Mouse (Mus musculus) hindbrain, embryonic 16.5 days (tissue): ENCODE data around the gene Hgfac. TPM values are rescaled to one million over a fixed set of nuclear protein-coding genes. Genes with fewer than 3 reads are reported as not detected.

Experiments used
- ATAC-seq: fragments of 200-750 bp; cut with Nextera tagmentation; 2 replicates; pipeline ENCODE4 v1.8.0; 2017; ENCODE audit warnings: moderate TSS enrichment, moderate library complexity
- H3K27ac ChIP-seq: fragments of 300-500 bp; sonication (generic); 2 replicates; pipeline ENCODE4 v1.5.1; 2014; ENCODE audit warnings: low read depth, mild to moderate bottlenecking, control low read depth, low read length, moderate library complexity
- H3K27me3 ChIP-seq: fragments of 300-500 bp; sonication (generic); replicated peaks from 2 replicates; pipeline ENCODE4 v1.6.1; 2014; ENCODE audit warnings: low read length; ENCODE audit not compliant: control insufficient read depth, insufficient read depth
- H3K36me3 ChIP-seq: fragments of 300-500 bp; sonication (generic); 2 replicates; pipeline ENCODE4 v1.6.1; 2014; ENCODE audit warnings: mild to moderate bottlenecking, low read length, moderate library complexity, mixed read lengths; ENCODE audit not compliant: control insufficient read depth, insufficient read depth
- H3K4me1 ChIP-seq: fragments of 300-500 bp; sonication (generic); 2 replicates; pipeline ENCODE4 v1.6.1; 2014; ENCODE audit warnings: low read depth, low read length; ENCODE audit not compliant: control insufficient read depth, insufficient read depth
- H3K4me2 ChIP-seq: fragments of 300-500 bp; sonication (generic); 2 replicates; pipeline ENCODE4 v1.6.1; 2014; ENCODE audit warnings: mild to moderate bottlenecking, low read length, control low read depth, moderate library complexity
- H3K4me3 ChIP-seq: fragments of 300-500 bp; sonication (generic); 2 replicates; pipeline ENCODE4 v1.5.1; 2014; ENCODE audit warnings: mild to moderate bottlenecking, low read length, control low read depth, moderate library complexity
- H3K9ac ChIP-seq: fragments of 300-500 bp; sonication (generic); 2 replicates; pipeline ENCODE4 v1.6.1; 2014; ENCODE audit warnings: low read depth, mild to moderate bottlenecking, control low read depth, low read length, moderate library complexity
- H3K9me3 ChIP-seq: fragments of 300-500 bp; sonication (generic); 2 replicates; pipeline ENCODE4 v1.6.1; 2014; ENCODE audit warnings: mild to moderate bottlenecking, low read length, moderate library complexity; ENCODE audit not compliant: control insufficient read depth
- WGBS: fragments of 180-500 bp; shearing (Covaris S2); extraction: QIAGEN DNeasy Blood & Tissue Kit; methylation state at CpG from one replicate; pipeline ENCODE4 v1.1.7; 2014; 5-methylcytosine and 5-hydroxymethylcytosine counted together
- polyA plus RNA-seq: library from polyadenylated mRNA; unstranded; fragments of >200 nt; fragmentation: Nextera tagmentation; extraction: Ambion mirVana; gene quantifications from 2 replicates; pipeline ENCODE4 v1.2.1, GENCODE M21; 2015

Gene Hgfac
- 0.35 and 0.45 TPM in 2 replicates for polyA plus RNA-seq

DNA sequence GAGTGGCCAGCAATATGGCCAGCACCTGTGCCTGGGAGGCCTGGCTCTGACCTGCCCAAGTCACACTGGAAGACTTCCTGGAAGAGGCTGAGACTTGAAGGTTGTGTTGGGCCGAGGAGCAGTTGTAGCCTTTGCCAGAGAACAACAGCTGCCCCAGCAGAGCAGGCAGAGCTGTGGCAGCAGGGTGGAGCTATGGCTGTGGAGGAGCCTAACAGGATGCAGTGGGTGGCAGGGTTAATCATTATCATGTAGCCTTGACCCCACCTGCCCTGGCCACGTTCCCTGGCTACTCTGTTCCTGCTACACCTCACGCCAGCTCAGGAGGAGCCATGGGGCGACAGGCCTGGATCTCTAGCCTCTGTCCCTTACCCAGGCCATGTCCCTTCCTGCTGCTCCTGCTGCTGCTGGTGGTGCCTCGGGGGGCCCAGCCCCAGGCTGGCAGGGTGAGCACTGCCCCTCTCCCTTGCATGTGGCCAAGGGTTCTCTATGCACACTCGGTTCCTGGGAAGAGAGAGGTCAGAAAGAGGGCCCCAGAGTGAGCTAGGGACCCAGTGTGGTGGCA, at the start of gene Hgfac:
Hgfac (plus strand) TSS at position 242 of the 562 bp plus-strand sequence.
- 57% methylated on average over 6 of the region's 6 CpGs for WGBS
- no peaks in the 10 kb centered on the region for H3K9me3 ChIP-seq
- no peaks in the 10 kb centered on the region for H3K27me3 ChIP-seq
- no peak within 1 kb of the TSS for H3K4me2 ChIP-seq
- no peaks in the 10 kb centered on the region for H3K36me3 ChIP-seq
- no peaks in the 10 kb centered on the region for H3K4me1 ChIP-seq
- no peak for ATAC-seq
- H3K4me3 ChIP-seq: no peak within 1 kb of the TSS
- no peak within 1 kb of the TSS for H3K27ac ChIP-seq
- H3K9ac ChIP-seq: no peak within 1 kb of the TSS

GRCm38 (mm10) chr5:34998754-34999153, 42.6 kb upstream of the Hgfac start:
- no peak overlapping the region for H3K4me2 ChIP-seq
- no peaks in the 10 kb centered on the region for H3K36me3 ChIP-seq
- H3K9ac ChIP-seq: no peak overlapping the region
- ATAC-seq: no peak
- H3K9me3 ChIP-seq: no peaks in the 10 kb centered on the region
- no peak overlapping the region for H3K4me3 ChIP-seq
- no peak overlapping the region for H3K27ac ChIP-seq
- no peaks in the 10 kb centered on the region for H3K27me3 ChIP-seq
- 48% methylated on average over 3 of the region's 3 CpGs for WGBS
- H3K4me1 ChIP-seq: peaks cover 4% of the 10 kb centered on the region

DNA sequence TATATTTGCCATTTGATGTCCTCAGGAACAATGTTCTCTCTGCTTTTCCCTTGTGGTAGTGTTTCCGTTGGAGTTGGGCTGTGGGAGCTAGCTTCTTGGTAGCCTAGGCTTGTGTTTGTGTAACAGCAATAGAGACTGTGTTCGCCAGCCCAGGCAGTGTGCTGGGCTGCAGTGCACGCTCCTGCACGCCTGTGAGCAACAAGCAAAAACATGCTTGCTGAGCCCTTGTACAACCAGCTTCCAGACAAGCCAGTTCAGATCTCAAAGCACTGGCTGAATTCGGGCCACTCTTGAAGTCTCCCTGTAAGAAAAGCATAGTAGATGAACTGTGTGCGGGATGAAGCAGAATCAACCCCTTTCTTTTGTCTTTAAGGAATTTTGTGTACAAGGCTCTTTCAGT, 42.0 kb upstream of the Hgfac start:
- no peak for ATAC-seq
- Histone ChIP-seq H3K36me3 (no peaks in the 10 kb centered on the region), H3K9ac (no peak overlapping the region), H3K4me2 (no peak overlapping the region), H3K27ac (peak overlapping the region; percentile 32; the same call in 1 of the 2 replicates), H3K27me3 (no peaks in the 10 kb centered on the region), H3K4me1 (peaks cover 4% of the 10 kb centered on the region), H3K9me3 (no peaks in the 10 kb centered on the region), H3K4me3 (no peak overlapping the region)
- 75% methylated on average over 6 of the region's 6 CpGs for WGBS

DNA sequence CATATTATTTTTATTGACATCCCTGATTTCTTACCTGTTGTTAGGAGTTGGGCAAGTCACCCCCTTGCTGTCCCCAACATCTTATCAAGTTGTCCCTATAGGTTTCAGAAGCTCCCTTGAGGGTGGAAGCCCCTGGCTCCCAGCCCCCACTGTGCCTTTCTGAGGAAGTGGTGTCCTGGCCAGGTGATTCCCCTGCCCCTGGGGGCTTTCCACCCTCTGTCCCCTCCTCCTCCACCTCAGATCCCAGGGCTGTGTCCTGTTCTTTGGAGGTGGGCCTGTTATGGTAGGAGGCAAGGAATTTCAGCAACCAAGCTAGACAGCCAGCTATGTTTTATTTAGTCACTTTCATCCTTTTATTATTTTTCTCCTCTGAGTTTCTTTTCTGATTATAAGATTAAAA, 41.0 kb upstream of the Hgfac start:
- H3K9ac ChIP-seq: no peak overlapping the region
- ATAC-seq: no peak
- H3K36me3 ChIP-seq: no peaks in the 10 kb centered on the region
- H3K4me1 ChIP-seq: no peaks in the 10 kb centered on the region; the same call in 1 of the 2 replicates
- H3K27me3 ChIP-seq: no peaks in the 10 kb centered on the region
- H3K4me3 ChIP-seq: no peak overlapping the region
- H3K4me2 ChIP-seq: no peak overlapping the region
- H3K27ac ChIP-seq: no peak overlapping the region
- H3K9me3 ChIP-seq: no peaks in the 10 kb centered on the region

DNA sequence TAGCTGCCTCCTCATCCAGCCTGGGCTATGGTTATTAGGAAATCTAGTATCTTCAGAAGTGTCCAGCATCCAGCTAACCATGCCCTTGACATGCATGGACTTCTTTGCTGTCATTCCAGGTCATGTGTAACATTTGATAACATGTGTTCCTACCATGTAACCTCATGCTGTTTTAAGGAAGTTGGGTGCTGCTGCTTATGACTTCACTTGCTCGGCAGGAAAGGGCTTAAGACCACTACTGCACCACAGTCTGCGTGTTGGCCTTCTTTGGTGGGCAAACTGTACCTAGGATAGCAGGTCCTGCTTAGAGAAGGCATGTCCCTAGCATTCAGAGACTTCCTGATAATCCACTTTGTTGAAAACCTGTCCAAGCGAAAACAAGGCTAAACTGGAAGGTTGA, 40.2 kb upstream of the Hgfac start:
- ATAC-seq: no peak
- Histone ChIP-seq H3K4me3 (no peak overlapping the region), H3K36me3 (no peaks in the 10 kb centered on the region), H3K9ac (no peak overlapping the region), H3K4me2 (no peak overlapping the region), H3K4me1 (no peaks in the 10 kb centered on the region; the same call in 1 of the 2 replicates), H3K27me3 (no peaks in the 10 kb centered on the region), H3K9me3 (no peaks in the 10 kb centered on the region), H3K27ac (no peak overlapping the region)
- WGBS: 80% methylated on average over 3 of the region's 3 CpGs

GRCm38 (mm10) chr5:35003611-35004162, 37.6 kb upstream of the Hgfac start:
- no peaks in the 10 kb centered on the region for H3K9me3 ChIP-seq
- H3K9ac ChIP-seq: no peak overlapping the region
- WGBS: 69% methylated on average over 7 of the region's 7 CpGs
- no peaks in the 10 kb centered on the region; the same call in 1 of the 2 replicates for H3K4me1 ChIP-seq
- no peak overlapping the region for H3K27ac ChIP-seq
- H3K4me2 ChIP-seq: no peak overlapping the region
- no peak overlapping the region for H3K4me3 ChIP-seq
- H3K36me3 ChIP-seq: no peaks in the 10 kb centered on the region
- H3K27me3 ChIP-seq: no peaks in the 10 kb centered on the region
- ATAC-seq: no peak; the same call in 1 of the 2 replicates

DNA sequence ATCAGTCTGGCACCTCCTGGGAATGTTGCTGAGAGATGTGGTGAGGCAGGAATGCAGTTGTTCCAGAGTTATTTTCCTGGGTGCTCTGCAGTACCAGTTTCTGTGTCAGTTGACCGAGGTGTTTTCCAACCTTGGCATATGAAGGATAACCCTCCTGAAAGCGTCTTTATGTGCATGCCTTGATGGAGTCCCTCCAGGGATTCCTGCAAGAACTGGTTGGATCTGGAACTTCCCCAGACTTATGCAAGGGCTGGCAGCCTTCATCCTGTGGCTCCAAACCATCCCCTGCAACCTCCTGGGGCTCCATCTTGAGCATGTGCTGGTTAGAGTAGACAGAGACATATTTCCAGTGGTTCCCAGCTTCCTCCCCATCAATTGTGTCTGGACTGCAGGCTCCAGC, 36.5 kb upstream of the Hgfac start:
- no peak overlapping the region for H3K9ac ChIP-seq
- H3K27me3 ChIP-seq: no peaks in the 10 kb centered on the region
- no peak overlapping the region for H3K27ac ChIP-seq
- H3K4me2 ChIP-seq: no peak overlapping the region
- no peaks in the 10 kb centered on the region; the same call in 1 of the 2 replicates for H3K4me1 ChIP-seq
- ATAC-seq: no peak
- no peak overlapping the region for H3K4me3 ChIP-seq
- no peaks in the 10 kb centered on the region for H3K9me3 ChIP-seq
- no peaks in the 10 kb centered on the region for H3K36me3 ChIP-seq
- WGBS: 80% methylated on average over 2 of the region's 2 CpGs

DNA sequence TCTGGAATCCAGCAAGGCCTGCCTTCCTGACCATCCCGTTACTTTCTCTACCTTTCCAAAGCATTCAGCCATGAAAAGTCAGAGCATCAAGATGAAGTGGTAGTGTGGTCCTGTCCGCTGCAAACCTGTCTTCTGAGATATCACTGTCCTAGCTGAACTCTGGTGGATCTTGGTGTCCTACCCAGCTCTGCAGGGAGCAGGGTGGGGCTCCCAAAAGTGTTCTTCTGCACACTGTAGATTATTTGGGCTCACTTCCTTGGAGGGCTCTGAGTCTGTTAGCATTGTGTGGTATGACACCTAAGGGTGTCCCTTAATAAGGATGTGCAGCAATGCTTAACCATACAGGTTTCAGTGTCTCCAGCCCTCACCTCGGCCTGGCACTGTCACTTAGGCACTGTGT, 35.6 kb upstream of the Hgfac start:
- Histone ChIP-seq H3K9ac (no peak overlapping the region), H3K9me3 (no peaks in the 10 kb centered on the region), H3K27me3 (no peaks in the 10 kb centered on the region), H3K4me1 (no peaks in the 10 kb centered on the region; the same call in 1 of the 2 replicates), H3K27ac (no peak overlapping the region), H3K4me3 (no peak overlapping the region), H3K36me3 (no peaks in the 10 kb centered on the region), H3K4me2 (no peak overlapping the region)
- ATAC-seq: no peak
- WGBS: 97% methylated on average over 3 of the region's 3 CpGs

DNA sequence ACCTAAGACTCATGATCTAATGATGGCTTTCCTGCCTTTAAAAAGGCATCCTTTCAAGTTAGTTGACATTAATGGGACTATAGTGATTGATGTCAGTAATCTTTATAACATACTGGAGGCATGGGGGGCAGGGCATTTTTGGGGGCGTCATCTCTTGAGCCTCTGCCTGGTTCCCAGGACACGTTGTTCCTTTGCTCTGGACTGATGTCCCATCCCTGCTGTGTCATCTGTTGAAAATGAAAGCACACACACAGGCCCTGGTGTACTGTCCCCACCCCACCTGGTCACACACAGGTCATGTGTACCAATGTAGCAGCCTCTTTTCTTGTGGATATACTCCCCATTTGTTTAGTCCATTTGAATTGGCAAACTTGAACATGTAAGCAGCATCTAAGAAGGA, 34.7 kb upstream of the Hgfac start:
- Histone ChIP-seq H3K9ac (no peak overlapping the region), H3K9me3 (no peaks in the 10 kb centered on the region), H3K4me1 (no peaks in the 10 kb centered on the region; the same call in 1 of the 2 replicates), H3K27ac (no peak overlapping the region), H3K27me3 (no peaks in the 10 kb centered on the region), H3K36me3 (no peaks in the 10 kb centered on the region), H3K4me2 (no peak overlapping the region), H3K4me3 (no peak overlapping the region)
- no peak for ATAC-seq
- WGBS: 66% methylated on average over 2 of the region's 2 CpGs
